Mouse (Mus musculus) heart, postnatal 0 days (tissue): ENCODE results near the gene Klhl29.
"Not testable (repeated sequence)": the region's sequence is repeated elsewhere in the genome, so short reads cannot be mapped to it uniquely, and the experiment has no call there.

Source experiments
- CTCF ChIP-seq: IDR thresholded peaks from 2 replicates; pipeline ENCODE4 v1.5.1; 2016; ENCODE audit warnings: antibody characterized with exemption, control low read depth, low read depth
- EP300 ChIP-seq: IDR thresholded peaks from 2 replicates; pipeline ENCODE4 v1.6.1; 2016; ENCODE audit warnings: antibody characterized with exemption, low read depth

- TF ChIP-seq CTCF, EP300: not testable (repeated sequence)
Observed at GRCm38 (mm10) chr12:5344457-5344856, 31.0 kb downstream of the Klhl29 start.
